Mouse (Mus musculus) cortical plate, adult 2 months (tissue): ENCODE data around the gene Reg3d. TPM values are rescaled to one million over a fixed set of nuclear protein-coding genes. Genes with fewer than 3 reads are reported as not detected.
A peak's percentile ranks its signal among the peaks of the same experiment; 100 is the strongest.
"Not testable (repeated sequence)": the region's sequence is repeated elsewhere in the genome, so short reads cannot be mapped to it uniquely, and the experiment has no call there.

Experiments
- H3K27ac ChIP-seq: fragments of 200-500 bp; 2 replicates; pipeline ENCODE4 v1.5.1; 2012; ENCODE audit warnings: low read length, control low read depth, inconsistent platforms; ENCODE audit not compliant: insufficient read depth
- H3K4me1 ChIP-seq: fragments of 200-500 bp; 2 replicates; pipeline ENCODE4 v1.6.1; 2011; ENCODE audit warnings: low read length; ENCODE audit not compliant: control insufficient read depth, insufficient read depth
- H3K4me3 ChIP-seq: fragments of 200-500 bp; 2 replicates; pipeline ENCODE4 v1.5.1; 2011; ENCODE audit warnings: mild to moderate bottlenecking, low read length, control low read depth; ENCODE audit not compliant: insufficient read depth
- CTCF ChIP-seq: fragments of 200-500 bp; IDR thresholded peaks from 2 replicates; pipeline ENCODE4 v1.5.1; 2011; ENCODE audit warnings: mild to moderate bottlenecking, control low read depth, low read length; ENCODE audit not compliant: insufficient read depth; ENCODE audit errors: extremely low read depth
- POLR2A ChIP-seq: fragments of 200-500 bp; IDR thresholded peaks from 2 replicates; pipeline ENCODE4 v1.6.1; 2011; ENCODE audit warnings: mild to moderate bottlenecking, low read length, control low read depth; ENCODE audit not compliant: insufficient read depth; ENCODE audit errors: extremely low read depth
- polyA plus RNA-seq: library from polyadenylated mRNA; depleted of rRNA; stranded (reverse); fragments of >200 nt; gene quantifications from 2 replicates; pipeline ENCODE4 v1.2.3, GENCODE M21; 2012; rRNA removed

The Reg3d gene
- not detected in 2 replicates for polyA plus RNA-seq

- H3K27ac ChIP-seq = no peak within 1 kb of the TSS
- TF ChIP-seq POLR2A = no peak
- no peak for TF ChIP-seq CTCF
- no peak within 1 kb of the TSS for H3K4me3 ChIP-seq
- H3K4me1 ChIP-seq = no peaks in the 10 kb centered on the region
Measured at GRCm38 (mm10) chr6:78378765-78379164, at the start of gene Reg3d. Gene Reg3d, minus strand, starts transcription at chr6:78378865.

- H3K27ac ChIP-seq = no peak overlapping the region
- H3K4me1 ChIP-seq = no peaks in the 10 kb centered on the region
- TF ChIP-seq POLR2A (no peak), CTCF (no peak)
- H3K4me3 ChIP-seq = no peak overlapping the region
Measured at GRCm38 (mm10) chr6:78425497-78425896, 46.8 kb upstream of the Reg3d start.

DNA sequence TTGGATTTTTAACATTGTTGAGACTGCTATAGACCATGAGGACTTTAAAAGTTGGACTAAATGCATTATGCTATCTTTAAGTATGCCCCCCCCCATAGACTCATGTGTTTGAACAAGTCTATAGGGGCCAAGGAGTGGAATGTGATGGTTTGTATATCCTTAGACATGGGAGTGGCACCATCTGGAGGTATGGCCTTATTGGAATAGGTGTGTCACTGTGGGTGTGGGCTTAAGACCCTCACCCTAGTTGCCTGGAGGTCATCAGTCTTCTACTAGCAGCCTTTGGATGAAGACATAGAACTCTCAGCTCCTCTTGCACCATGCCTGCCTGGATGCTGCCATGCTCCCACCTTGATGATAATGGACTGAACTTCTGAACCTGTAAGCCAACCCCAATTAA, 43.7 kb upstream of the Reg3d start, which contains the start of gene Reg1:
Gene Reg1, plus strand, starts transcription at position 301 of the 400 bp plus-strand sequence.
- not testable (repeated sequence) for H3K27ac ChIP-seq, H3K4me1 ChIP-seq, H3K4me3 ChIP-seq

DNA sequence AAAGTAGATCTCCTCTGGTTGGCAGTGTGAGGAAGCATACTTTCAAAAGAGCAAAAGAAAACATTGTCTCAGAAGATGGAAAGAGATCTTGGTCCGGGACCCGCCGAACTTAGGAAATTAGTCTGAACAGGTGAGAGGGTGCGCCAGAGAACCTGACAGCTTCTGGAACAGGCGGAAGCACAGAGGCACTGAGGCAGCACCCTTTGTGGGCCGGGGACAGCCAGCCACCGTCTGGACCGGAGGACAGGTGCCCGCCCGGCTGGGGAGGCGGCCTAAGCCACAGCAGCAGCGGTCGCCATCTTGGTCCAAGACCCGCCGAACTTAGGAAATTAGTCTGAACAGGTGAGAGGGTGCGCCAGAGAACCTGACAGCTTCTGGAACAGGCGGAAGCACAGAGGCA, 16.7 kb upstream of the Reg3d start, which contains the start of gene Reg2:
Gene Reg2, plus strand, starts transcription at position 301 of the 400 bp plus-strand sequence.
- H3K4me1 ChIP-seq, H3K27ac ChIP-seq, H3K4me3 ChIP-seq: not testable (repeated sequence)

- Histone ChIP-seq H3K27ac (no peak overlapping the region), H3K4me3 (no peak overlapping the region), H3K4me1 (no peaks in the 10 kb centered on the region)
- TF ChIP-seq CTCF (no peak), POLR2A (no peak)
Measured at GRCm38 (mm10) chr6:78385609-78386008, 6.9 kb upstream of the Reg3d start.

DNA sequence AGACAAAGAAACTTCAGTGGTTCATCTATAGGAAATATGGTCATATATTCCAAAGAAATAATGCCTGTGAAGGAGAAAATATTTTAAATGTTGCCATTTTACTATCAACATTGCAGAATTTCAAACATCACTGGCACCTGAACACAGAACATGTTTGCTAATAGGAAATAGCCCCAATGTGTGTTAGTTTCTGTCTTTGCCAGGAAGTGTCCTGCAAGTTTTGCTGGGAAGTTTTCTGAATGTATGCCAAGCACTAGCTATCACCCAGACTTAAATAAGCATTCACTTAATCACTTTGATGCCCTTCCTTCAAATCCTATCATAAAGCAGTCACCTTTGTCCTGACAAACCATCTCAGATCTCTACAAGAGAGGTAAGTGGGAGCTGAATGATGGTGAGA, 1.7 kb upstream of the Reg3d start, which contains the start of gene Reg3a:
Gene Reg3a, plus strand, starts transcription at position 301 of the 400 bp plus-strand sequence.
- Histone ChIP-seq H3K4me3 (no peak within 1 kb of the TSS), H3K27ac (no peak within 1 kb of the TSS), H3K4me1 (no peaks in the 10 kb centered on the region)
- TF ChIP-seq CTCF = no peak
- TF ChIP-seq POLR2A = no peak

DNA sequence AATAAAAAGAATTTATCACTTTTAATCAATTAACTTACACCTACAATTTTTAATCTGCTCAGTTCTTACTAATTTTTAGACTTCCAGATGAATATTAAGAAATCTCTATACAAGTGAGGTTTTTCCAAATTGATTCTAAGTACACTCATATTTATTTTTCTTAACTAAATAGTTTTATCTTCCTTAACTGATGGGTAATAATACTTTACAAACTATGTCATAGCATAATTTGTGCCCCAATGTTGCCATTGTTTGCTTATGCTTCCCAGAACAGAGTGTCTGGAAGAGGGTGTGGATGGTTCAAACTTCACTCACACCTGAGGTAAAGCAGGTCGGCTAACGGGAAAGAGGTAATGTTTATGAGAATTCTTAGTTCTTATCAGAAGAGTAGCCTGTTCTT, 8.3 kb downstream of the Reg3d start, which contains the start of gene Reg3b:
Gene Reg3b, plus strand, starts transcription at position 301 of the 400 bp plus-strand sequence.
- Histone ChIP-seq H3K27ac (no peak within 1 kb of the TSS), H3K4me1 (no peaks in the 10 kb centered on the region), H3K4me3 (no peak within 1 kb of the TSS)
- TF ChIP-seq CTCF (no peak), POLR2A (no peak)

DNA sequence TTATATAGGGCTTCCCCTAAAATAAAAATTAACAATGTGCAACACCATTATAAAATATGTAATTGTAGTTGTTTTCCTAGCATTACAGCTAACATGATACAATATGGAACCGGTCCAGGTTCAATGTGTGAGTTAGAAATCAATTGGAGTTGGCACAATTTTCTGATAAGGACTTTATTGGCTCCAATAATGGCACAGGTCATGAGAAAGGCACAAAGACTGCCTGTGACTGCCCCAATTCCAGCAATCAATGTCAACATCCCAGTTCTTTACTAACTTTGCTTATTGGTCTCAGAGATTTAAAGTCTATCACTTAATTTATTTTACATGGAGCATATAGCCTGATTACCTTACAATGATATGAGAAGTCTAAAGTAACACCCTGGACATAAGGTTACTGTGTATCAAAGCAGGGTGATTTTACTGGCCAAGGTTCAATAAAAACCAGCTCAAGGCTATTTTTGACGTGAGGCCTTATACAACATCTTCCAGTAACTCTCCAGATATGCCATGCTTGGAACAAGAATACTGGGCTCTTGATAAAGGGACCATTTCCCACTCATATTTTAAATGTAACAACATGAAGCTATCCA, 16.6 kb downstream of the Reg3d start:
- H3K4me3 ChIP-seq = no peak overlapping the region
- H3K27ac ChIP-seq = no peak overlapping the region
- TF ChIP-seq CTCF = no peak
- TF ChIP-seq POLR2A = no peak
- no peaks in the 10 kb centered on the region for H3K4me1 ChIP-seq

GRCm38 (mm10) chr6:78341689-78342088, 37.0 kb downstream of the Reg3d start:
- H3K4me1 ChIP-seq = no peaks in the 10 kb centered on the region
- H3K27ac ChIP-seq = no peak overlapping the region
- no peak for TF ChIP-seq POLR2A
- TF ChIP-seq CTCF = no peak
- H3K4me3 ChIP-seq = no peak overlapping the region

DNA sequence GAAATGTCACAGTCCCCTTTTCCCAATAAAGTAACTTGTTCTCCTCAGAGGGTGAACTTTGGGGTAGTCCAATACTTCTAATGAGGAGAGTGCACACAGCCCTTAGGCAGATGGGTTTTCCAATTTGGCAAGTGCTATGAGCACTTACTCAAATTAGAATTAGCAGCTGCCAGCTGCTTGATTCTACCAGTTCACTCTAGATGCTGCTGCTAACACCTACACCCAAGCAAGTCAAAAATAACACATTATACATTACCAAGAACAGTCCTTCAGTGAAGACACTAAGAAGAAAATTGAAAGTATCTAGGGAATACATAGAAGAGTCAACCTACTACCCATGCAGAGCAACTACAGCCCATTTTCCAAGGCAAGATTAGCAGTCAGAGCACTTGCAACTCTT, 38.4 kb downstream of the Reg3d start:
- Histone ChIP-seq H3K27ac (no peak overlapping the region), H3K4me3 (no peak overlapping the region), H3K4me1 (no peaks in the 10 kb centered on the region)
- TF ChIP-seq POLR2A (no peak), CTCF (no peak)

- Histone ChIP-seq H3K27ac (no peak overlapping the region), H3K4me1 (no peaks in the 10 kb centered on the region), H3K4me3 (no peak overlapping the region)
- TF ChIP-seq CTCF = peak; percentile 70
- TF ChIP-seq POLR2A = no peak
Measured at GRCm38 (mm10) chr6:78331919-78332569, 46.6 kb downstream of the Reg3d start.
